Mouse (Mus musculus) testis, postnatal 10 days (tissue): Measurements from ENCODE around the gene Hhatl.

Experiments used
- DNase-seq: peaks from one replicate; pipeline ENCODE4 v3.0.0; 2021; ENCODE audit warnings: low spot score

Gene Hhatl

GRCm38 (mm10) chr9:121791757-121792521 lies at the start of gene Hhatl:
Gene Hhatl (minus strand): TSS chr9:121792507.
- peak; percentile 79 for DNase-seq

GRCm38 (mm10) chr9:121839622-121839965 lies 47.3 kb upstream of the Hhatl start:
- DNase-seq: no peak

DNA sequence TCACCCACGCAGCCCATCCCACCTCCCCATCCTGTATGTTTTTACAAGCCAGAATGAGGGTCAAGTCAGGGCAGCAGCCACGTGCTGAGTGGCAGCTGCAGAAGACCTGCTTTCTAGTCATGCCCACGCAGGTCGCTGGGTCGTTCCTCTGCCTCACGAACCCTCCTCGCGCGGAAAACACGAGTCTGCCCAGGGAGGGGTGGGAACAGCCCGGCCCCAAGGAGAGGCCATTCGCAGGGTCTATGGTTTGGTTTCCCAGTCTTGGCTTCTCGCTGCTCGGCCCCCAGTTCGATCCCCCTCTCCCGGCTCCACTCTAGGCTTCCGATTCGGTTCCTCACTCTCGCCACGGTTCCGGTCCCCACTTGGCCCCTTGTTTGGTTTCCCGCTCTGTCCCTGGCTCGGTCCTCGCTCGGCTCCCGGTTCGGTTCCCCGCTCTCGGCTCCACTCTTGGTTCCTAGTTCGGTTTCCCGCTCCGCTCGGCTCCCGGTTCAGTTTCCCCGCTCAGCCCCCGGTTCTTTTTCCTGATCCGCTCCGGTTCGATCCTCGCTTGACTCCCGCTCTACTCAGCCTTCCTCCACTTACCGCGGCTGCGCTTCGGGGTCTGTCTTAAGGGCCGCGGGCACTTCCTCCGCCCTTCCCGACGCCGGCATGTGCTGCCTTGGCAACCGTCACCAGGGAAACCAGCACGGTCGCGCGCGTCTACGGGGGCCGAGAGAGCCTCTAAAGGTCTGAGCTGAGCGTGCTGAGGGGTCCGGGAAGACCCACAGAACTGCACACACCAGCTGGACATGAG lies 46.7 kb upstream of the Hhatl start, which contains the start of gene Ccdc13:
Ccdc13 (minus strand) TSS at position 633 of the 793 bp plus-strand sequence.
- peak; percentile 92 for DNase-seq

DNA sequence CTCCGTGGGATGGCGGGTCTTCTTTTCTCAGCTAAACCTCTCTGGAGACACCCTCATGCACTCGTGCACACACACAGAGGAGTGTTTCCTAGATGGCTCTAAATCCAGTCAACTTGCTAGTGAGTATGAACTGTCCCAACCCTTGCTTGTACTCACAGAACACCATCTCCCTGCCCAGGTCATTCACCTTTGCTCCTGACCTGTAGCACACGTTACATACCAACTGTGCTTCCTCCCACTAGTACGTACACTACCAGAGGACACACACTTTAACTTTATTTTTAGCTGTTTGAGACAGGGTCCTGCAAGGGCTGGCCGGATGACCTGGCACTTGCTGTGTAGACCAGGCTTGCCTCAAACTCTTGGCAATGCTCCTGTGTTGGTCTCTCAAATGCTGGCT lies 45.7 kb upstream of the Hhatl start:
- DNase-seq: no peak

DNA sequence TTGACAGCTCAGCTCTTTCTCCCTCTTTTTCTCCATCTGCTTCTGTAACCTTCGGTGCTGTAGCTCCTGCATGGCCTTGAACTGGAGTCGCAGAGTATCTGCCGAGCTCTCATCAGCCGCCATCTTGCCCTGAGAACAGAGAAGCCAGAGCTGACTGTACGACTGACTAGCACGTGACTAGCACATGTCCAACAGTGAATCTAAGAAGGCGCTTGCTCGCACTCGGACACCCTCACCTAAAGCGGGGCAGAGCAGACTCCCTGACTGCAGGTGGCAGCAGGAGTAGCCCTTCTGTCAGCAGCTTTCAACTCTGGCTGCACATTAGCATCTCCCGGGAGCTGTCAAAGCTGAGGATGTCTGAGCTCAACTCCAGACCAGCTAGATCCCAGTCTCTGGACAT lies 41.5 kb upstream of the Hhatl start:
- no peak for DNase-seq

- DNase-seq: peak; percentile 92
Measured at GRCm38 (mm10) chr9:121830956-121831293, 38.6 kb upstream of the Hhatl start.

DNA sequence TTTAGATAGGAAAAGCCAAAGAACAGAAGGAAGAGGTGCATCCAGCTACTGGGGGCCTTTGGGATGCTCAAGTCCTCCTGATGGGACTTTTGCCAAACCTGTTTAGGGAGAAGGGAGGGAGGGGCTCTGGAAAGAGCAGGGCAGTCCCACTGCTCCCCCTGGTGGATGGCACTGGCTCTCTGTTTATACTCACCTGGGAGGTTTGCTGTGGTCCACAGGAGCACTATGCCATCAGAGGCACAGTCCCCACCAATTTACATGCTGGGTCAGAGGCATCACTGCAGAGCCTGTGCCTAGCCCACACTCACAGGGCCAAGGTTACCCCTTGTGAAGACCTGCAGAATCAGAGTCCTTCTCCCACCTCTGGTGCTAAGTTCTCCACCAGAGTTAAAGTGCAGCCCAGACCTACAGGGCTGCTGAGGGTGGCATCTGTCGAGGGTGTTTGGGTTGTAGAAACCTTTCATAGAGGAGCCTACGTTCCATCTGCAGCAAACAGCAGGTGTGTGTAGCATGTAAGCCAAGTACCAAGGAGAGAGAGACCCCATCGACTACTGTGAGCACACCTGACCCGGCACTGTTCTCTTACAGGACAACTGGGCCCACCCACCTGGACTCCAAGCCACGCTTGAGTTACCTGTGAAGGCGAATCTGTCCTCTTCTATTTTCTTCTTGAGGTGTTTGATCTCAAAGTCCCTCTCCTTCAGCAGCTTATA lies 38.1 kb upstream of the Hhatl start:
- DNase-seq: peak; percentile 75

DNA sequence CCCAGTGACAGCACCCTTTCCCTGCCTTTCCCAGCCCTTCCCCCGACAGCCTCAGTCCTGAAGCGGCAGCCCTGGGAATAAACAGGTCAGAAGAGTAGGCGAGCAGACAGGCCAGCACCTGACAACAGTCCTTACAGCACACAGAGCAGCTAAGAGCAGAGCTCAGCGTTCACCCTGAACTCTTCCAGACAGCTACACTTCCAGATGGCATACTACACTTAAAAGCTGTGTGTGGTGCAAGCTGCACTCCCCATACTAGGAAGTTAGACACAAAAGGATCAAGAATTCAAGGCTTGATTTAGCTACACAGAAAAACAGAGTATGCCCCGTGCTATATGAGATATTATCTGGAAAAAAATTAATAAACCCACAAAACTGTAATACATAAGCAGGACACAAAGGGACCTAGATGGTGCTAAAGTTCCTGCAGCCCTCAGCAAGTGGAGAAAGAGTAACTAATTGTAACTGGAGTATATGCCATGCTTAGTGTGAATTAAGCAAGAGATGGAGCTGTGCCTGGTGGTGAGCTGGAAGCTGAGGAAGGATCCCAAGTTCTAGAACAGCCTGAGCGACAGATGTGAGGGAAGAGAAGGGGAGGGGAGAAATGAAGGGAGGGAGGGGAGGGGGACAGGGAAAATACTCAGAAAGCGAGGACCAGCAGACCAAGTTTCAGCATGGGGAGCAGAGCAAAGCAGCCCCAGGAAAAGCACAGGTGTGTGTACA lies 37.1 kb upstream of the Hhatl start:
- DNase-seq: no peak

- no peak for DNase-seq
Measured at GRCm38 (mm10) chr9:121828314-121828713, 36.0 kb upstream of the Hhatl start.

GRCm38 (mm10) chr9:121826356-121826755 lies 34.0 kb upstream of the Hhatl start:
- no peak for DNase-seq

- DNase-seq: no peak
Measured at GRCm38 (mm10) chr9:121823991-121824390, 31.7 kb upstream of the Hhatl start.

- DNase-seq: no peak
Measured at GRCm38 (mm10) chr9:121823051-121823450, 30.7 kb upstream of the Hhatl start.

DNA sequence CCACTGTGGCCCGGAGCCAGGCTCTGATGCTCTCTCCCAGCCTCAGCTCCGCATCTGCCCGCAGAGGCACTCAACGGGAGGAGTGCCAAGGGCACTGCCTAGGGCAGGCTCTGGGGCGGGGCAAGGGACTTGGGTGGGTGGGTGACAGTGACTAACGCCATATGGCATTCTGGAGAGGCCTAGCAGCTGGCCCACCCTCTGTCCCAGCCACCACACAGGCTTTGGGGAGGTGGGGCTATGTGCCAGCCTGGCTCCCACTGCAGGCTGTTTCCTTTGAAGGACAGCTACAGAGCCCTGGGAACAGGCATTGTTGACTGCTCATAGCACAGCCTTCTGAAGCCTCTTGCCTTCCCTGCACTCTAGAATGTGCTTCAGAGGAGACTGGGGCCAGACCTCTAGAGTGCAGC lies 30.3 kb upstream of the Hhatl start:
- no peak for DNase-seq

DNA sequence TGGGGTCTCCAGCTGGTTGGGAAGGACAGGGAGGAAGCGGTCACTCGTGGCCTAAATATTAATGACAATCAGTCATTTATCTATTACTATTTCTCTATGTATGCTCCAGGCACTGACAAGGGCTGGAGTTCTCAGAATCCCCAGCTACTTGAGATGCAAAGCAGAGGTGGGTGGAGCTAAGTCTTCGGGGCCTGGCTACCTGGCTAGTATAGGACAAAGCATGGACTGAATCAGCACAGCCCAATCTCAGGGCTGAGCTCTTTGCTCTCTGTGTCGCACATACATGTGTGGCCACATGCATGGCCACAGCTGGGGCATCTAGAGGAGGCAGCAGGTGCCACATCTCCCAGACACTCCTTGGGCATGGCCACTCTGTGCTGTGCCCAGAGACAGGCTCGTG lies 28.5 kb upstream of the Hhatl start:
- DNase-seq: no peak

GRCm38 (mm10) chr9:121819771-121820471 lies 27.6 kb upstream of the Hhatl start:
- DNase-seq: peak; percentile 45

DNA sequence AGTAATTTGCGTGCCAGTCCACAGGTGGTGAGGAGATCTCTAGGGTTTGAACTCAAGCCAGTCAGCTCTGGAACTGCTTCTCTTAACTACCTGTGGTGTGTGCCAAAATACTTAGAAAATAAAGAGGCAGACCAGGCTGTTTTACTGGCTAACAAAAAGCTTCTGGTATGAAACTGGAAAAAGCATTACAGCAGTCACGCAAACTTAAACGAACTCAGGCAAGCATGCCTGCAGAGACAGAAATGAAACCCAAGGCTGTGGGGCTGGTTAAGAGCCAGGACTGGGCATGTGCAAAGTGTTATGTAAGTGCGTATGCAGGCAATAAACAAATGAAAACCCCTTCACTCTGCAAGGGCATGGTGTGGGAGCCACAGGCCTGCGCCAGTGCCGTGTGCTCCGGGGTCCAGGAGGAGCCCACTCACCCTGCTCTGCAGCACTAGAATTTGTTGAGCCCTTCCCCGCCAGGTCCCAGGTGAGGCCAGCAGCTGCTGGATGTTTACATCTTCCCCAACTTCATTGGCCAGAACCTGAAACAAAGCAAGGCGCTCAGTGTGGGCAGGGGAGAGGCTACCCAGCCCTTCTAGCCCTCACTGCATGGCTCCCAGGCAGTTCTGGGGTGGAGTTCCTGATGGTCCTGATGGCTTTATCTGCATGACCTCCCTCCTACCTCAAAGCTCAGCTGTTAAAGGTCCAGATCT lies 26.9 kb upstream of the Hhatl start:
- DNase-seq: no peak

- no peak for DNase-seq
Measured at GRCm38 (mm10) chr9:121815183-121815582, 22.9 kb upstream of the Hhatl start.

DNA sequence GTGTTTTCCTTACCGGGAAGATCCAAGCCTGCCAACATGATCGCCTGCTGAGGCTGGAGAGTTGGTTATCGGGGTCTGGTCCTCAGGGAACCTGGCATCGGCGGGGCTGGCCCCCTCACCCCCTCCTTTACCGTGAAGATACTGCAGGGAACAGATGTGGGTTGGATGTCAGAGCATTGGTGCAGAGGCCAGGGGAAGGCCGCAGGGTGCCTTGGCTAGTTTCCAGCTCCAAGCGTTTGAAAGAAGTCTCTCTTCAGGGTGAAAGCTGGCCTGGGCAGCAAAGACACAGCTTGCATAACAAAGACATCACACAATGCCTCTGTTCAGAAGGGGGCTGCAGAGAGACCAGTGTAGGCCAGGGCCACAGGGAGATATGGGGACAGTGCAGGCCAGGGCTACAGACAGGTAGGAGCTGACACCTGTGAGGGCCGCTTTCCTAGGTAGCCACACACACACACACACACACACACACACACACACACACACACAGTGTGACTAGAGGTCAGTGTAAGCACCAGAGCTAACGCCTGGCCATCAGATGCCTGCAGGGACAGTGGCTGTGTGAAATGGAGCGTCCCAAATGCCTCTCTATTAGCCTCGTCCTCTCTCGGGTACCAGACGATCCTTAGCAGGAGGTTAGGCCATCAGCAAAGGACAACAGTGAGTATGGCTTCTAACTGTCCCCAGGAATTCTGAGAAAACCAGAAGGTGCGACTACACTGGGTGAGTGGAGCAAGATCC lies 17.9 kb upstream of the Hhatl start:
- DNase-seq: peak; percentile 77

DNA sequence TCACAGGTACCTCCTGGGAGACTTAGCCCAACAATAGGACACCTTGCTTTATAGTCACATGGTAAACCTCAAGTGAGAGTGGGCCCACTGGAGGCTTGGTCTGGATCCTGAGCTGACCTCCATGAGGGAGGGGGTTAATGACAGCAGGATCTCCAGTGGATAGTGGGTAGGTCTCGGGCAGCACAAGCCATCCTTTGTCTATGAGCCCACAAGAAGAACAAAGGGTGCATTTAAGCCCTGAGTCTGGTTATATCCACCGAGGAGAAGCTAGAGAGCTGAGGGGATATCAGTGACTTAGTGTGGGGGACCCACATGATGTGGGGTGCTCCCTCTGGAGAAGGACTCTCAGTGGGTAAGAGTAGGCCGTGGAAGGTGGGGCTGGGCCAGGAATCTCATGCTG lies 16.2 kb upstream of the Hhatl start:
- no peak for DNase-seq

DNA sequence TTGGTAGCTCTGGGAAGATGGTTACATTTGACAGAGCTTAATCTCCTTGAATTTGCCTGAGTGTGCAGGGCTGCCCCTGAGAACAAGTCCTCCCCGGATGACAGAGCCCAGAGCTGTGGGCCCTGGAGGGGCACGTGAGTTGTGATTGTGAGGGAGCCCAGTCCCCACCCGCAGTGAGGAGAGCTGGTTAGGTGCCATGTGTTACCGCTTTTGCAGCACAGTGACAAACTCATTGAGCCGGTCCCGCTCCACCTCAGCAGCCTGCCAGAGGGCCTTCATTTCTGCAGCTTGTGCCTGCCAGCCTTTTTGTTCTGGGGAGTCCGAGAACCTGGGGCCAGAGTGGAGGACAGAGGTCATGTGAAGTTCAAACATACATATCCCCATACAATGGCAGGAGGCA lies 15.6 kb upstream of the Hhatl start:
- DNase-seq: no peak
